Mouse (Mus musculus) effector memory CD4-positive, alpha-beta T cell, adult 5 months (primary cell): ENCODE measurements around the gene Tsr2. TPM values are rescaled to one million over a fixed set of nuclear protein-coding genes. Genes with fewer than 3 reads are reported as not detected.

Experiments used
- polyA plus RNA-seq: library from polyadenylated mRNA; unstranded; fragments of 100-300 nt; shearing (Covaris generic); gene quantifications from one replicate; pipeline ENCODE4 v1.2.1, GENCODE M21; 2017

Tsr2 gene
- 34.7 TPM for polyA plus RNA-seq

DNA sequence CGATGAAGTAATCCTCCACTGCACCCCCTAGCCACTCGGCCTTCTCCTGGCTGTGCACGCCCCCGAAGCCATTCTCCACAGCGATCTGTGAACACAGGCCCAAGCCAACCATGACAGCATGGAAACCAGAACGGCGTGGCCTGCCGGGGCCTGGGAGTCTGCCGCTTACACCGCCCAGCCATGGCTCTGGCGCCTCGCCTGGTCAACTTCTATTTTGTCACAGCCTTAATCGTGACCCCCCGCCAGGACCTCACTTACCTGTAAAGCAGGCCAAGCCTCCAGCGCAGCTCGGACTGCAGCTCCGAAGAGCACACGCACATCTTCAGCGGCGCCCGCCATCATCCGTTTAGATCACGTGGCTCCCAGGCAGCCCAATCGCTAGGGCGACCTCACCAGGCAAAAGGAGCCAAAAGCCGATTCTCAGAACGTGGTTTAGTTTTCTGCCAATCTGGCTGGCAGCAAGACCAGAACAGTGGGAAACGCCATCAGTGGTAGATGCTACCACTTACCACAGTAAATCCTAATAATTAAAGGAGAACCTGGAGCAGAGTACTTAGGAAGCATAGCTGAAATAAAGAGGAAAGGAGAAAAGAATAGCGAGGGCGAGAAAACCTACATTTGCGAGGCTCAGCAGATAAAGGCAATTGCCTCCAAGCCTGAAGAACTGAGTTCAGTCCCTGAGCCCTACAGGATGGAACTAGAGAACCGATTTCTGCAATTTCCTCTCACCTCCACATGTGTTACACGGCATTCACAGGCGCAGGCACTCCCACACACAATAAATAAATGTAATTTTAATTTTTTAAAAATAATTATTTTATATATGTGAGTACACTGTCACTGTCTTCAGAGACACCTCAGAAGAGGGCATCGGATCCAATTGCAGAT lies at the start of gene Tsr2:
Gene Tsr2 (minus strand): TSS at position 373 of the 888 bp plus-strand sequence.

GRCm38 (mm10) chrX:151045850-151046249 lies 50.5 kb downstream of the Tsr2 start, which contains the start of gene Fgd1:
TSS of gene Fgd1 (plus strand) at chrX:151046150.

Other genes starting within 250 kb of the Tsr2 start
- gene Gnl3l, start 79.2 kb downstream of the Tsr2 start, polyA plus RNA-seq = 31.3 TPM
- gene Fgd1, start 50.4 kb downstream of the Tsr2 start, polyA plus RNA-seq = 0.21 TPM
- not detected for gene Wnk3, start 101.5 kb upstream of the Tsr2 start, polyA plus RNA-seq
- 5.1 TPM for gene Fam120c, start 247.6 kb upstream of the Tsr2 start, polyA plus RNA-seq